Mouse (Mus musculus) heart, adult 2 months (tissue): ENCODE data around the gene Rb1.

Source experiments
- EP300 ChIP-seq: fragments of 200-500 bp; IDR thresholded peaks from 2 replicates; pipeline ENCODE4 v1.6.1; 2011; ENCODE audit warnings: low read depth, low read length, control low read depth; ENCODE audit not compliant: insufficient read depth
- POLR2A ChIP-seq: fragments of 200-500 bp; IDR thresholded peaks from 2 replicates; pipeline ENCODE4 v1.6.1; 2011; ENCODE audit warnings: mild to moderate bottlenecking, low read depth, low read length, control low read depth; ENCODE audit not compliant: insufficient read depth

DNA sequence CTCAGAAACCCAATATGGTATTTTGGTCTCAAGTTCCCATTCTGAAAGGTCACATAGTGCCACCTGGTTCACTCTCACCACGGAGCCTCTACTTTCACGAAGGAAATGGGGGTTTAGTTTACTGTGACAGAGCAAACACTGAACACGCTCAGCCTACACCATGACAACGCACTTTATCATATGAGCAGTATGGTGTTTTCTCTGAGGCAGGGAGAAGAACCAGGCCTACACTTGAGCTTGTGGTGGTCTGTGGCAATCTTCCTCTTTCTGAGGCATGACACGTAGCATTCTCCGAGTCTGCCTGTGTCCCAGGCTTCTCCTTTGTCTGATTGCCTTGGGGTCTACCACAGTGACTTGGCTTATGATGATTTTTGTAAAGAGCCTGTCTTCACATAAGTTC is 149.8 kb downstream of the Rb1 start:
- no peak for TF ChIP-seq POLR2A
- TF ChIP-seq EP300, result no peak
